Mouse (Mus musculus): ENCODE measurements at regions not wholly inside any gene's neighbourhood (a gene's known extent, or its start where the extent isn't known, plus 50 kb on each side); places are given as distances from the start of the nearest gene placed in this dataset.

DNA sequence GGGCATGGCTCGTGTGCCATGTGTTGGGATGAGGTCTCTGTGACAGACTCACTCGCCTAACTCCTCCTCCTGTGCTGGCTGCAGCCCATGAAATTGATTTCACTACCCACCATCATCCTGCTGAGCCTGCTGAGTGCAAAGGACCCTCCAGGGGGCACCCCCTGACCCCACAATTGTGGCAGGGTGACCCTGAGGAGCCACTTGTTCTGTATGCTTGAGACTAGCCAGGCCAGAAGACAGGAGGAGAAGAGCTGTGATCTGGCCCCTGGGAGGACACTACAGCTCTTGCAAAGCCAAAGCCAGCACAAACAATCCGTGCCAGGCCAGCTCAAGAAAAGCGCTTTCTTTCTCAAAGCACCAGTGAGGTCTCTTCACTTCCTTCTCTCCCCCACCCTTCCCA is 104.7 kb upstream of the Lemd2 start:
- 29% methylated on average over 4 of the region's 4 CpGs for WGBS
- no peak for ATAC-seq (ENCODE audit: low FRiP score)

DNA sequence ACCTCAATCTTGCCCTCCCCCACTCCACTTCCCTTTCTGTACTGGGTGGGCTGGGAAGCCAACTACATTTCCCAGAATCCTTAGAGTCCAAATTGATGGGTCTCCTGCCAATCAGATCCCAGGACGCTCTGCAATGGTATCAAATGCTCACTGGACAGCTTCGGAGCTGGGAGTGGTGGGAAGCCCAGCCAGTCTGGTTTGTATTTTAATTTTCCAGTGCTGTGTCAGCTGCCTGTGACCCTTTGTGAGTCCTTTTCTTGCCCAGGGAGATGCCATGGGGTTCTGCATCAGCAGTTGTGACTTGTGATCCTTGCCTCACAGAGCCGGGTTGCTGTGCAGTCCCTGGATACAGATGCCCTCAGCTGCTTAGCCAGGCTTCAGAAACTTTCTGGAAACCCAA is 100.6 kb upstream of the Lemd2 start:
- no peaks in the 10 kb centered on the region for H3K36me3 ChIP-seq (ENCODE audit: insufficient read depth, low read length)
- WGBS, result 47% methylated on average over 3 of the region's 3 CpGs
- ATAC-seq (ENCODE audit: low FRiP score), result no peak

More for the DNA sequence above, 104.7 kb upstream of the Lemd2 start:
- H3K27ac ChIP-seq (ENCODE audit: low read depth, low read length), result no peak overlapping the region
- no peaks in the 10 kb centered on the region for H3K9me3 ChIP-seq (ENCODE audit: low read length)
- H3K36me3 ChIP-seq (ENCODE audit: insufficient read depth, low read length), result no peaks in the 10 kb centered on the region
- H3K4me3 ChIP-seq (ENCODE audit: low read depth, low read length), result no peak overlapping the region
- peak; percentile 11 for DNase-seq (ENCODE audit: low spot score)
- no peak overlapping the region for H3K9ac ChIP-seq (replicated peaks; ENCODE audit: low read length, poor library complexity, severe bottlenecking)
- H3K4me1 ChIP-seq (ENCODE audit: insufficient read depth, low read length), result no peaks in the 10 kb centered on the region
- H3K4me2 ChIP-seq (ENCODE audit: low read depth, low read length, poor library complexity, severe bottlenecking), result no peak overlapping the region
- H3K27me3 ChIP-seq (ENCODE audit: insufficient read depth, low read length), result no peaks in the 10 kb centered on the region
- TF ChIP-seq CTCF (IDR thresholded peaks at IDR 0.05), result no peak

DNA sequence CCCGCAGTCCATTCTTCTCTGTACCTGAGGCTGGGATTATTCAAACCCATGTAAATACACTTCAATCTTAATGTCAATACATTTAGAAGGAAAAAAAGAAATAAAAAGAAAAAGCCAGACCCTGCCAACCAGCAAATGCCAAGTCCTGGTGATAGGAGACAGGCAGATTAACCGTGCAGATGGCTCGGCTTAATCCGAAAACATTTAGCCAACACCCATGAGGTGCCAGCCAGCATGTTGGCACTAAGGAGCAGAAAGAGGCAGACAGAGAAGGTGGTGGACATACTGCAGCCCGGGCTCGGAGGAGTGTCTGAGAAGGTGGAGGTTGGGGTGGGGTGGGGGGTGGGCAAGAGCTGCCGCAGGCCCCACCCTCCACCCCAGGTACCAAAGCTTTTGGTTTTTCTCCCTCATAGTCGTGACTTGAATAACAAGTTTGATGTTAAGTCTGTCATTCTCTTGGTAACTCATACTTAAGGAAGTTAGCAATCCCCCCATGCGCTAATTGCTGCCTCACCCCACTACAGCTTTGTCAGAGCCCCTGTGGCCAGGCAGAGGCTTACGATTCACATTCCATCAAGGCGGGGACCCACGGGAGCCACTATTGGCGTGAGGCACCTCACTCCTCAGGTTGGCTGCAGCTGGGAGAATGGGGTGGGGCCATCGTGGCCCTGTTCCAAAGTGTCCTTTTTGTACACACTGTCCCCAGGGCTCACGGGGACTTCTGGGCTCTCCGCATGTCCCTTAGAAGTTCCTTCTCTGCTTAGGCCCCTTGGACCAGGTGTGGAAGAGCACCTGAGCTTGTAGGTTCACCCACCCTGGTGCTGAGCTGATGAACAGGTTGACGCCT is 99.6 kb upstream of the Lemd2 start:
- ATAC-seq (ENCODE audit: low FRiP score), result no peak

More for the DNA sequence above, 100.6 kb upstream of the Lemd2 start:
- Histone ChIP-seq H3K9ac (replicated peaks; ENCODE audit: low read length, poor library complexity, severe bottlenecking) (no peak overlapping the region), H3K4me2 (ENCODE audit: low read depth, low read length, poor library complexity, severe bottlenecking) (no peak overlapping the region), H3K27me3 (ENCODE audit: insufficient read depth, low read length) (no peaks in the 10 kb centered on the region), H3K27ac (ENCODE audit: low read depth, low read length) (no peak overlapping the region), H3K4me1 (ENCODE audit: insufficient read depth, low read length) (no peaks in the 10 kb centered on the region), H3K4me3 (ENCODE audit: low read depth, low read length) (no peak overlapping the region), H3K9me3 (ENCODE audit: low read length) (no peaks in the 10 kb centered on the region)
- DNase-seq (ENCODE audit: low spot score), result peak; percentile 36
- TF ChIP-seq CTCF (IDR thresholded peaks at IDR 0.05), result no peak

DNA sequence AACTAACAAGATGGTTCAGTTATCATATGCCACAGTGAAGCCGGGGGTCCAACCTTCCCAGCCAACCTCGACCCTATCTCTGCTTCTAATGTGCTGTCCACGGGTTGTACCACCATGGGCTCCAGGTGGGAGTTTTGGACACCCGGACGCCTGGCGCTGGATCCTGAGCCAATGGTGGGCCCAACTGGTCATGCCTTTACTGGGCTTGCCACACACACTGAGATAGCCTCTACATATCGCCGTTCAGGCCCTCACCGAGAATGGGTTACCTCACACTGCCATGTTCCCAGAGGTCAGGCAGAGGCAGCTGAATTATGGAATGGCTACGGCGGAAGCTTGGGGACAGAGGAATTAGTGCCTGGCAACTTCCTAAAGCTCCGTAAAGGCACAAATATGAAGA is 98.8 kb upstream of the Lemd2 start:
- DNase-seq (ENCODE audit: low spot score) (no peak), ATAC-seq (ENCODE audit: low FRiP score) (no peak)
- H3K27ac ChIP-seq (ENCODE audit: low read depth, low read length), result no peak overlapping the region
- 91% methylated on average over 12 of the region's 12 CpGs for WGBS
- no peaks in the 10 kb centered on the region for H3K4me1 ChIP-seq (ENCODE audit: insufficient read depth, low read length)
- no peak overlapping the region for H3K4me2 ChIP-seq (ENCODE audit: low read depth, low read length, poor library complexity, severe bottlenecking)
- no peaks in the 10 kb centered on the region for H3K36me3 ChIP-seq (ENCODE audit: insufficient read depth, low read length)
- no peak overlapping the region for H3K4me3 ChIP-seq (ENCODE audit: low read depth, low read length)
- H3K9me3 ChIP-seq (ENCODE audit: low read length), result no peaks in the 10 kb centered on the region
- no peaks in the 10 kb centered on the region for H3K27me3 ChIP-seq (ENCODE audit: insufficient read depth, low read length)
- H3K9ac ChIP-seq (replicated peaks; ENCODE audit: low read length, poor library complexity, severe bottlenecking), result no peak overlapping the region
- TF ChIP-seq CTCF (IDR thresholded peaks at IDR 0.05), result no peak

More for the DNA sequence above, 99.6 kb upstream of the Lemd2 start:
- peak; percentile 40 for DNase-seq (ENCODE audit: low spot score)
- Histone ChIP-seq H3K9ac (replicated peaks; ENCODE audit: low read length, poor library complexity, severe bottlenecking) (no peak overlapping the region), H3K9me3 (ENCODE audit: low read length) (no peaks in the 10 kb centered on the region), H3K4me3 (ENCODE audit: low read depth, low read length) (no peak overlapping the region), H3K4me2 (ENCODE audit: low read depth, low read length, poor library complexity, severe bottlenecking) (no peak overlapping the region), H3K27ac (ENCODE audit: low read depth, low read length) (no peak overlapping the region), H3K4me1 (ENCODE audit: insufficient read depth, low read length) (no peaks in the 10 kb centered on the region), H3K27me3 (ENCODE audit: insufficient read depth, low read length) (no peaks in the 10 kb centered on the region), H3K36me3 (ENCODE audit: insufficient read depth, low read length) (no peaks in the 10 kb centered on the region)
- TF ChIP-seq CTCF (IDR thresholded peaks at IDR 0.05), result no peak
- 82% methylated on average over 17 of the region's 17 CpGs for WGBS

DNA sequence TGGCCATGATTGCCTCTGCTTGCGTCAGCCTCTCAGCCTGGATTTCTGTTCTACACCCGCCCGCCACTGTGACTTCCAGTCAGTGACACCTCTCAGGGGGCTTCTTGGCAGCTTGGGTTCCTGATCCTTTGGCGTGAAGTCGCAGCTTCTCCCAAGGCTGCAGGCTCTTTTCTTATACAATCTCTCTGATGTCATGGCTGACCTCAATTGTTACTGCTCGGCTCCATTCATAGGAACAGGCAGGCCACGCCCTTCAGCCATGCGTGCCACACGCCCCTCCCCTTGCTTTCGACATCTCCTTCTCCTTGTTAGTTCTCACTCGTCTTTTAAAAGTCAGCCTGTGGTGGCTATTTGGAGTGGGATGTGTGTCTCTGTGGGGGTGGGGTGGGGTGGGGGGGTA is 97.1 kb upstream of the Lemd2 start:
- no peak for TF ChIP-seq CTCF (IDR thresholded peaks at IDR 0.05)
- H3K4me2 ChIP-seq (ENCODE audit: low read depth, low read length, poor library complexity, severe bottlenecking), result no peak overlapping the region
- H3K27ac ChIP-seq (ENCODE audit: low read depth, low read length), result no peak overlapping the region
- no peak overlapping the region for H3K9ac ChIP-seq (replicated peaks; ENCODE audit: low read length, poor library complexity, severe bottlenecking)
- no peaks in the 10 kb centered on the region for H3K4me1 ChIP-seq (ENCODE audit: insufficient read depth, low read length)
- no peak overlapping the region for H3K4me3 ChIP-seq (ENCODE audit: low read depth, low read length)
- DNase-seq (ENCODE audit: low spot score) (no peak), ATAC-seq (ENCODE audit: low FRiP score) (no peak)
- no peaks in the 10 kb centered on the region for H3K27me3 ChIP-seq (ENCODE audit: insufficient read depth, low read length)
- H3K9me3 ChIP-seq (ENCODE audit: low read length), result 0 out of 2 replicates have a peak, but pooled peaks cover 3% of the 10 kb centered on the region
- no peaks in the 10 kb centered on the region for H3K36me3 ChIP-seq (ENCODE audit: insufficient read depth, low read length)
- 50% methylated on average over 10 of the region's 11 CpGs for WGBS

DNA sequence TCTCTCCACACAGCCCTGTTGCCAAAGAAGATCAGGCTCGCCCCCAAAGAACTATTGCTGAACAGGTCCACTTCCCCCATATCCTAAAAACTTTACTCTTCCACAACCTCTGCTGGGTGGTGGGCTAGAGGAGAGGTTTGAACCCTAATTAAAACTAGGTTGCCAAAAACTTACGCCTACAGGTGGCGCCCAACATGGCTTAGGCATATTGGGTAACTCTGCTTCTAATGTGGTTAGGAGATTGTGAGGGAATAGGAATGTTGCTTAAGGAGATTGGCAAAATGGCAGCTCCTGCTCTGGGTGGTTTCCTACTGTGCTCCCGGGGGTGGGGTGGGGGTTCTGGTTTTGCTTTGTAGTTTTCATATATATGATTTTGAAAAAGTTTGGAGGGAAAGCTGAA is 95.0 kb upstream of the Lemd2 start:
- peak; percentile 27; the same call in 1 of the 2 replicates for TF ChIP-seq CTCF (IDR thresholded peaks at IDR 0.05)
- H3K4me3 ChIP-seq (ENCODE audit: low read depth, low read length), result no peak overlapping the region
- H3K27ac ChIP-seq (ENCODE audit: low read depth, low read length), result no peak overlapping the region
- DNase-seq (ENCODE audit: low spot score) (no peak), ATAC-seq (ENCODE audit: low FRiP score) (no peak)
- no peaks in the 10 kb centered on the region for H3K36me3 ChIP-seq (ENCODE audit: insufficient read depth, low read length)
- no peak overlapping the region for H3K4me2 ChIP-seq (ENCODE audit: low read depth, low read length, poor library complexity, severe bottlenecking)
- 75% methylated on average over 4 of the region's 4 CpGs for WGBS
- H3K27me3 ChIP-seq (ENCODE audit: insufficient read depth, low read length), result no peaks in the 10 kb centered on the region
- no peak overlapping the region for H3K9ac ChIP-seq (replicated peaks; ENCODE audit: low read length, poor library complexity, severe bottlenecking)
- H3K9me3 ChIP-seq (ENCODE audit: low read length), result 0 out of 2 replicates have a peak, but pooled peaks cover 3% of the 10 kb centered on the region
- H3K4me1 ChIP-seq (ENCODE audit: insufficient read depth, low read length), result no peaks in the 10 kb centered on the region

Data from midbrain, postnatal 0 days (tissue).